Mouse (Mus musculus) adipocyte (in vitro differentiated cells): Measurements from ENCODE around the gene Pex7.

Source experiments
- DNase-seq: peaks from one replicate; pipeline ENCODE4 v3.0.0-alpha.2; 2016; ENCODE audit warnings: low spot score

Pex7 gene

DNA sequence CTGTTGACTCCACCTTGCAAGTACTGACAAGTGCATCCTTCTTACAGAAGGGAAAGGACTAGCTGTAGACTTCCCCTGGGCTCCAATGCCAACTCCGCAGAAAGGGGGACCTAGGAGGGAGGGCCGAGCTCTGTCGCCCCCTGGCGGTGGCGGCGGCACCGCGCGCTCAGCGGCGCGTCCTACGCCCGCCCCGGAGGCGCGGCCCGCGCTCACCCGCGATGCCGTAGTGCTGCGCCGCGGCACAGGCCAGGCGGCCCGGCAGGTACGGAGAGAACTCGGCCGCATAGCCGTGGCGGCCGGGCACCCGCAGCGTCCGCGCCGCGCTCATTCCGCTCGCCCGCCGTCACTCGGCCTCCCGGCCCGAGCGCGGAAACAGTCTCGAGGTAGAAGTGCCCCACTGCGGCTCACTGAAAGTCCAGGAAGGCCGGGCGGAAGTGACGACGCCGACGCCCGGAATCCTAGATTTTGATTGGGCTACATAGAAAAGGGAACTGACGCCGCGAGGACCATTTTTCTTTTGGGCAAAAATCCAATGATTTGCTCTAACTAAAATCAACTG is at the start of gene Pex7:
Pex7 (minus strand) TSS at position 444 of the 559 bp plus-strand sequence.
- DNase-seq = peak; percentile 94

DNA sequence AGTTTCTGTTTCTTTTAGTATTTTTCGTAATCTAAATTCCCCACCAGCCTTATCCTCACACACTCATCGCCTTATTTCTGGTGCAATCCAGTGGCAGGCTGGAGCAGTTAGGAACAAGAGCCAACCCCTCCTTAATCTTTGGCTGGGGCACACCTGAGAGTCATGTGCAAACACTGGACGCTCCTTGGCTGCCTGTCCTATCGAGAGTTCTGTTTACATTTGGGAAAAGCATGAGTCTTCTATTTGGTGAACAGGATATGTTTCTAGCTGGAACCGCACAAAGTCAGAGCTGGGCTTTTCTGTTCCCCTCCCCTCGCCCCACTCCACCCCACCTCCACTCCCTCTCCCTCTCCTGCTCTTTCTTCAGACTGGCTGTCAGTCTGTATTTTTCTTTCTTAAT is 49.3 kb upstream of the Pex7 start:
- no peak for DNase-seq

GRCm38 (mm10) chr10:19955817-19956216 is 48.3 kb upstream of the Pex7 start:
- no peak for DNase-seq

- DNase-seq = no peak
Measured at GRCm38 (mm10) chr10:19954572-19954971, 47.1 kb upstream of the Pex7 start.

- DNase-seq = no peak
Measured at GRCm38 (mm10) chr10:19953032-19953761, 45.7 kb upstream of the Pex7 start.

GRCm38 (mm10) chr10:19949106-19949505 is 41.6 kb upstream of the Pex7 start:
- no peak for DNase-seq

GRCm38 (mm10) chr10:19948381-19948780 is 40.9 kb upstream of the Pex7 start:
- no peak for DNase-seq

GRCm38 (mm10) chr10:19947901-19948300 is 40.4 kb upstream of the Pex7 start:
- no peak for DNase-seq

GRCm38 (mm10) chr10:19947441-19947840 is 40.0 kb upstream of the Pex7 start:
- no peak for DNase-seq

DNA sequence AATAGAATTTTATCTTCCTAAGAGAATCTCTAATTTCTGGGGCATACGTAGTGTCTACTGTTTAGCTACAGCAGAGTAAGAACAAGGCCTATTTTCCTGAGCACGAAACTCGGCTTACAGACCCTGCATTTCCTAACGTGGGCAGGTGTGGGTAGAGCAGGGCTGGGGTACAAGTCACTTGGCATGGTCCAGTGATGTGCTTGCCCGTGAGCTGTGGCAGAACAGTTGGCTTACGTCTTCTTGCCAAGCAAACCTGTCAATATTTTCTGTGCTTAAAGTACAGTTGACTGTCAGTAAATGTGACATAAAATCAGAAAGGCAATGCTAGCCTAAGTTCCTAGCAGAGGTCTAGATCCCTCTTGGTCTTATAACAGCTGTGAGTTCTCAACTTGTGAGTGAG is 39.2 kb upstream of the Pex7 start:
- no peak for DNase-seq

- DNase-seq = no peak
Measured at GRCm38 (mm10) chr10:19945651-19946050, 38.2 kb upstream of the Pex7 start.

DNA sequence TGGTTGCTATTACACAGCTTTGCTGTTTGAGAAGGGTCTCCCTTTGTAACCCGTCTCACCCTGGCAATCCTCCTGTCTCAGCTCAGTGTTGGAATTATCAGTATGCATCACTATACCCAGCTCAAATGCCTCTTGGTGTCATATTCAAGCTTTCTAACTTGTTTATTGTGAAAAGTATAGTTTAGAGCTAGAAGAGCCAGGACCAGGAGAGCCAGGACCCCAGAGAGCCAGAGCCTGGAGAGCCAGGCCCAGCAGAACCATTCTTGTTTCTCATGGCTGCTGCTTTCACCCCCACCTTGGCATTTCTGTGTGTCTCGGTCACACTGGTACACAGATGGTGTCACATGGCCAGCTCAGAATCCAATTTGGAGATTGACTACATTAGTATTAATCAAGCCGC is 35.1 kb upstream of the Pex7 start:
- no peak for DNase-seq

GRCm38 (mm10) chr10:19941914-19942313 is 34.4 kb upstream of the Pex7 start:
- no peak for DNase-seq

DNA sequence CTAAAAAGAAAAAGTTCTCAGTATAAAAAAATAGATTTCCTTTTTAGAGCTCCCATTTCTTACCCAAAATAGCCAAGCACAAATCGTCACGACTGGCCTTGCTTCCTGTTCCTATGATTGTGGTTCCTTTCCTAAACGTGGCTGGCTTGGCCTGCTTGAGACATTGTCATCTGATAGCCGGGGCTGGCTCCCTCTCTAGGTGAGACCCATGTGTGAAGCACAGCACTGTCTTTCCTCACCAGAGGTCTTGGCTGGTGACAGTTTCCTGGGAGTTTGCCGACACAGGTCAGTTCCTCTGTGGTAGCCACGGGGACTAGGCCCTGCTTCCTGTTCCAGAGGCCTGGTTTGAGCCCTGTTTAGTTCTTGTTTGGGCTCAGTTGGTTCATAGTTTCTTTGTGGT is 33.6 kb upstream of the Pex7 start:
- DNase-seq = no peak

- DNase-seq = no peak
Measured at GRCm38 (mm10) chr10:19940626-19941025, 33.1 kb upstream of the Pex7 start.

- no peak for DNase-seq
Measured at GRCm38 (mm10) chr10:19940127-19940526, 32.6 kb upstream of the Pex7 start.

GRCm38 (mm10) chr10:19939282-19939705 is 31.8 kb upstream of the Pex7 start:
- peak; percentile 82 for DNase-seq

- DNase-seq = no peak
Measured at GRCm38 (mm10) chr10:19938738-19939137, 31.2 kb upstream of the Pex7 start.

GRCm38 (mm10) chr10:19936961-19937708 is 29.6 kb upstream of the Pex7 start:
- peak; percentile 59 for DNase-seq

DNA sequence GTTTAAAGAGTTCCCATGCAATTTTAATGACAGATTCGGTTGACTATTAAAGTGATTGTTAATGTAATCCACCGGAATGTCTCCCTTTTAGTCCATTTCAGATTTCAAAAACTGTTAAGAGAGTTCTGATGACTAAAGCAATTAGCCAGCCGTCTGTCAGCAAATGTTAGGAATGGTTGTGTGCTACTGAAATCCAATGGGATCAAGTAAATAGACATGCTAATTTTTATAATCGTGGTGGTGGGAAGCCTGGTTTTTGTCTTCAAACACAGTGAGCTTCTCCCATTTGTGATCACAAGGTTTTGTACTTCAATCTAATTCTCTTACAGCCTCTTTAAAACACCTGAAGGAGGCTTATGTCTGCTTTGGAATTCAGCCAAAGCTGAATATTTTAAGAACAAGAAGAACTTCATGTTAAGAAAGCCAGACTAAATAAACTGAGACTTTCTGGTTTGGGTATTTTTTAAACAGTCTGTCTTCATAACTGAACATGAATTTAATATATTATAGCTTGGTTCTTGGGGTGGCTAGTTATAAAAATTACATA is 28.4 kb upstream of the Pex7 start:
- no peak for DNase-seq

DNA sequence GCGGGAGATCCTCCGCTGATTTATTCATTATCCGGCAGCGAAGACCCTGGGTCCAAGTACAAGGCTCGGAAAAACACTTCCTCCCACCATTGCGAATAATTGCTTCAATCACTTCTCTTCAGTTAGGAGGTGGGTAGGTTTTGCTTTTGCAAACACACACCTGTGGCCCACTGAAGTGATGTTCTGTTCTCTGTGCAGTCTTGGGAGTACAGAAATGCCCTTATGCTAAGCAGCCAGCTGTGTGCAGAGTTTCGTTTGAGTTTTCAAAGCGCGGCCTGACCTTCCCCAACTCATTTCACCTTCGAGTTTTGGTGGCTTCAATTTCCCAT is 27.8 kb upstream of the Pex7 start:
- DNase-seq = no peak

DNA sequence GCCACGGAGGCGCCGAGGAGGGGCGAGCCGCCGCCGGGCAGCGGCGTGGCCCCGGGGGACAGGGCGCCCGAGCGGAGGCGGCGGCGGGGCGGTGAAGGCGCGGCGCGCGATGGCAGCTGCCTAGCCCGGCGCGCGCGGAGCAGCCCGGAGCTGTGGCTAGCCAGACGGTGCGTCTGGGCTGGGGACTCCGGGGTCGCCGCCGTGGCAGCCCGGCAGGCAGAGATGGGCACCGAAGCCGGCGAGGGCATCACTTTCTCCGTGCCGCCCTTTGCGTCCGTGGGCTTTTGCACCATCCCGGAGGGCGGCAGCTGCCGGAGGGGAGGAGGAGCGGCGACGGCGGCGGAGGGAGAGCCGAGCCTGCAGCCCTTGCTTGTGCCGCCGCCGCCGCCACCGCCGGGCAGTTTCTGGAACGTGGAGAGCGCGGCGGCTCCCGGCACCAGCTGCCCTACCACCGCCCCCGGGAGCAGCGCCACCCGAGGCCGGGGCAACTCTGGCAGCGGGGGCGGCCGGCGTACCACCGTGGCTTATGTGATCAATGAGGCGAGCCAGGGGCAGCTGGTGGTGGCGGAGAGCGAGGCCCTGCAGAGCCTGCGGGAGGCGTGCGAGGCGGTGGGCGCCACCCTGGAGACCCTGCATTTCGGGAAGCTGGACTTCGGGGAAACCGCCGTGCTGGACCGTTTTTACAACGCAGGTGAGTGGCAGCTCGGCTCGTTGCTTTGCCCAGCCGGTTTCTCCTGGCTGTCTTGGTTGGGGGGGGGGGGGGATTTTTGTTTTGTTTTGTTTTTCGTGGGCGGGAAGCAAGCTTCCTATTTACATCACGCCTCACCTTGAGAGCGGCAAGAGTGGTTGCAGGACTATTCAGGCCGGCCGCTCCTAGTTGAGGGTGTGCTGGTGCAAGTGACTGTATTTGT is 27.1 kb upstream of the Pex7 start, which contains the start of gene Map3k5:
Map3k5 (plus strand) TSS at position 89 of the 911 bp plus-strand sequence.
- no peak for DNase-seq
